Mouse (Mus musculus): ENCODE measurements around the gene Pla2g4e. TPM values are rescaled to one million over a fixed set of nuclear protein-coding genes. Genes with fewer than 3 reads are reported as not detected.

The Pla2g4e gene
- 4.7 and 4.8 TPM in 2 replicates for polyA plus RNA-seq (2015; fragmentation: Nextera tagmentation; extraction: Ambion mirVana)

DNA sequence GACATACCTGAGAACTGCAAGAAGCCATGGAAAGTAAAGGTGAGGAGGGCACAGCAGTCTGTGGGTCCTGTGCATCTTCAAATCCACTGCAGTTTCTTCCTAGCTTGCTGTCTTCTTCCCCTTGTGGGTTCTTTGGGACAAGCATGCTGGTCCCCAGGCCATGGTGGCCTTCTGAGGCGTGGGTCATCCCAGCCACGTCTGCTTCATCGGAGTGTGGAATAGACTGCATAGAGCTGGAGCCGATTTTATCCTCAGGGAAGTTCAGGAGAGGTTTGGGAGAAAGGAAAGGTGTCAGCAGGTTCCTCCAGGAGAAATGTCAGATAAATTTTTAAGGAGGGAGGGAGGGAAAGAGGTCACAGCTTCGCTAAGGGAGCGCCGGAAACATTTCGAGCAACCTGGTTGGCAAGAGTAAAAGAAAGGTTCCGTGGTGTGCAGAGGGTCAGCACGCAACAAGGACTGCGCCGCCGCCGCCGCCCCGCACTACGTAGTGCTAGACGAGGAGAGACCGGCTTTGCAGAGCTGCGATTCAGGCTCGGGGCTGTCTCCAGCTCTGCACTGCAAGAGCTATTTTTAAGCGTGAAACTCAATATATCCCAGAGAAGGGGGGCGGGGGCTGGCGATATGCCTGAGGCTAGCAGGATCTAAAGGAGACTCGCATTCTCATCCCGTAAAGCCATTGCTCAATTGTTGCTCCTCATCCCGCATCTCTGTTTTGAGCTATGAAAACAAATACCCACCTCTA is at the start of gene Pla2g4e:
TSS of gene Pla2g4e (minus strand) at position 657 of the 742 bp plus-strand sequence.
- Histone ChIP-seq H3K9ac (peak within 1 kb of the TSS; percentile 51), H3K27ac (replicated peaks) (peak within 1 kb of the TSS; percentile 85), H3K4me1 (replicated peaks) (peaks cover 16% of the 10 kb centered on the region), H3K9me3 (no peaks in the 10 kb centered on the region), H3K27me3 (no peaks in the 10 kb centered on the region), H3K36me3 (no peaks in the 10 kb centered on the region), H3K4me3 (peak within 1 kb of the TSS; percentile 42), H3K4me2 (peak within 1 kb of the TSS; percentile 66)
- ATAC-seq (ENCODE audit: low FRiP score, low read depth), result peak; percentile 89
- 3% methylated on average over 27 of the region's 27 CpGs for WGBS

- H3K36me3 ChIP-seq, result no peaks in the 10 kb centered on the region
Observed at GRCm38 (mm10) chr2:120291471-120292078, 46.4 kb upstream of the Pla2g4e start.

GRCm38 (mm10) chr2:120288995-120289394 is 43.9 kb upstream of the Pla2g4e start, which contains the start of gene Pla2g4d:
TSS of gene Pla2g4d (minus strand) at chr2:120289197.
- ATAC-seq (ENCODE audit: low FRiP score, low read depth), result no peak
- H3K36me3 ChIP-seq, result no peaks in the 10 kb centered on the region
- H3K4me2 ChIP-seq, result no peak within 1 kb of the TSS
- no peak within 1 kb of the TSS for H3K27ac ChIP-seq (replicated peaks)
- 79% methylated on average over 5 of the region's 5 CpGs for WGBS
- H3K4me1 ChIP-seq (replicated peaks), result no peaks in the 10 kb centered on the region
- H3K27me3 ChIP-seq, result no peaks in the 10 kb centered on the region
- no peaks in the 10 kb centered on the region for H3K9me3 ChIP-seq
- H3K4me3 ChIP-seq, result no peak within 1 kb of the TSS
- H3K9ac ChIP-seq, result no peak within 1 kb of the TSS

More at GRCm38 (mm10) chr2:120291471-120292078, 46.4 kb upstream of the Pla2g4e start:
- Histone ChIP-seq H3K4me2 (no peak overlapping the region), H3K9ac (no peak overlapping the region), H3K27ac (replicated peaks) (no peak overlapping the region), H3K9me3 (no peaks in the 10 kb centered on the region), H3K4me3 (no peak overlapping the region), H3K27me3 (no peaks in the 10 kb centered on the region), H3K4me1 (replicated peaks) (no peaks in the 10 kb centered on the region)
- no peak for ATAC-seq (ENCODE audit: low FRiP score, low read depth)
- 89% methylated on average over 8 of the region's 9 CpGs for WGBS

DNA sequence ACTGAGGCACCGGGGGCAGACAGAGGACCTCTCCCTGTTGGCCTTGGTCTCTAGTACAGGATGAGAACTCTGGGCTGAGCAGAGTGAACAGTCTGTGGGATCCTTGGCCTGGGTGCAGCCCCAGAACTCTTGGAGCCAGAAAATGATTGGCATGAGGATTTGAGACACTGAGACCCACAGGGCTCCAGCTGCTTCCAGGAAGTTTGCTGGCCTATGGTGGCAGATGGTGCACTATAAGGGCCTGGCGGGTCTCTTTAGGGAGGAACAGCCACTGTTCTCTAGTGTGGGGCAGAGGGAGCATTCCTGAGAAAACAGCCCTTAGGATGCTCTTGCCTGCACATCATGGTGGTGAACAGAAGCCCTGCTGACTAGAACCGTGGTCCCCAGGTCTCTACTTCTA is 43.3 kb upstream of the Pla2g4e start:
- Histone ChIP-seq H3K27me3 (no peaks in the 10 kb centered on the region), H3K36me3 (no peaks in the 10 kb centered on the region), H3K4me3 (no peak overlapping the region), H3K9me3 (no peaks in the 10 kb centered on the region), H3K4me1 (replicated peaks) (no peaks in the 10 kb centered on the region), H3K27ac (replicated peaks) (no peak overlapping the region), H3K9ac (no peak overlapping the region), H3K4me2 (no peak overlapping the region)
- WGBS, result 94% methylated on average over 3 of the region's 3 CpGs
- ATAC-seq (ENCODE audit: low FRiP score, low read depth), result no peak

- H3K36me3 ChIP-seq, result no peaks in the 10 kb centered on the region
- H3K4me2 ChIP-seq, result no peak overlapping the region
- no peak overlapping the region for H3K4me3 ChIP-seq
- no peaks in the 10 kb centered on the region for H3K9me3 ChIP-seq
- H3K9ac ChIP-seq, result no peak overlapping the region
- no peak for ATAC-seq (ENCODE audit: low FRiP score, low read depth)
- 82% methylated on average over 4 of the region's 4 CpGs for WGBS
- H3K27ac ChIP-seq (replicated peaks), result no peak overlapping the region
- H3K4me1 ChIP-seq (replicated peaks), result no peaks in the 10 kb centered on the region
- H3K27me3 ChIP-seq, result no peaks in the 10 kb centered on the region
Observed at GRCm38 (mm10) chr2:120285639-120286038, 40.5 kb upstream of the Pla2g4e start.

DNA sequence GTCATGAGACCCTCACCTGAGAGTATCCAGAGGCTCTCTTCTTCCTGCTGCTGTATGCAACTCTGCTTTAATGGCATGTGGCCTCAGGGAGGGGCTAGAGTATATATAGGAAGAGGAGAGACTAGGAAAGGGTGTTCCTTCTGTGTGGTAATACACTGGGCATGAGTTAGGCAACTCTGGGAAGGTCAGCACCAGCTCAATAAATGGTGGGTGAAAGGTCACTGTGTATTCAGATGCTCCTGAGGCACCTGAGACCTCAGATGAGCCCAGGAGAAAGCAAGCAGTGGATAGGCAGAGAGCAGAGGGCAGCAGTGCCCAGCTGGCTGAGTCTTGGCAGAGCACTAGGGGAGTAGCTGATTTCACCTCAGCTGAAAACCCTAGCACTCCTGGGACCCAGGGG is 39.6 kb upstream of the Pla2g4e start:
- H3K27me3 ChIP-seq, result no peaks in the 10 kb centered on the region
- no peak overlapping the region for H3K9ac ChIP-seq
- no peaks in the 10 kb centered on the region for H3K4me1 ChIP-seq (replicated peaks)
- H3K4me2 ChIP-seq, result no peak overlapping the region
- no peaks in the 10 kb centered on the region for H3K36me3 ChIP-seq
- ATAC-seq (ENCODE audit: low FRiP score, low read depth), result no peak
- no peaks in the 10 kb centered on the region for H3K9me3 ChIP-seq
- no peak overlapping the region for H3K4me3 ChIP-seq
- no peak overlapping the region for H3K27ac ChIP-seq (replicated peaks)

DNA sequence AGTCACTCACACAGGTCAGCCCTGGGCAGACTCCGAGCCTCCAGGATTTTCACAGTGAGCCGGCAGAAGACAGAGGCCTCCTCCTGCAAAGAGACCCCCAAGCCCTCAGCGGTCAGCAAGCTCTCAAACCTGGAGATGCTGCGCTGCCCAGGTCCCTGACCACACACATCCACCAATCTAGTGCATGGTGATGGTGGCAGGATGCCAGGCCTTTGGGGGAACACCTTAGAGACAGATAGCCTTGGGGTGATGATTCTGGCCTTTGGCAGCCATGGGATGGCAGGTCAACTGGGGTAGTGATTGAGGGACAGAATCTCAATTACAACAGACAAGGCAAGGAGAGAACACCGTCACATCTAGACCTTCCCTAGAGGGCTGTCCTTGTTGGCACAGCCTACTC is 39.0 kb upstream of the Pla2g4e start:
- Histone ChIP-seq H3K9ac (no peak overlapping the region), H3K36me3 (no peaks in the 10 kb centered on the region), H3K4me1 (replicated peaks) (no peaks in the 10 kb centered on the region), H3K27me3 (no peaks in the 10 kb centered on the region), H3K9me3 (no peaks in the 10 kb centered on the region), H3K4me3 (no peak overlapping the region), H3K27ac (replicated peaks) (no peak overlapping the region), H3K4me2 (no peak overlapping the region)
- ATAC-seq (ENCODE audit: low FRiP score, low read depth), result no peak
- 82% methylated on average over 5 of the region's 5 CpGs for WGBS

DNA sequence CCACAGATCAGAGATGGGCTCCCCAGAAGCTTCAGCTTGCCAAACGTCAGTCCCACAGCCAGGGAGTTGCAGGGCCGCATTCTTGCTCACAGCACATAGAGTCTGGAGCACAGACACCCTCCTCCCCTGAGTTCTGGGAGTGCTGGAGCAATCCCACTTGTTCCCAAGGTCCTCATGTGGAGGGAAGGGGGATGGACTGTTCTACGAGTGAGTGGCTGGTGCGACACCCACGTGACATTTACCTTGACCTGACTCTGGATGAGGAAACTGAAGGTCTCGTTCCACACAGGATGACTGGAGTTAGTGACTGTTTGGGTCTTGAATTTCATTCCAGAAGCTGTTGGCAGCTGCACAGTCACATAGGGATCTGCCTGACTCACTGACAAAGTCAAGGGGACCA is 38.4 kb upstream of the Pla2g4e start:
- Histone ChIP-seq H3K27ac (replicated peaks) (no peak overlapping the region), H3K4me2 (no peak overlapping the region), H3K4me1 (replicated peaks) (no peaks in the 10 kb centered on the region), H3K9ac (no peak overlapping the region), H3K36me3 (no peaks in the 10 kb centered on the region), H3K9me3 (no peaks in the 10 kb centered on the region), H3K27me3 (no peaks in the 10 kb centered on the region), H3K4me3 (no peak overlapping the region)
- ATAC-seq (ENCODE audit: low FRiP score, low read depth), result no peak
- 66% methylated on average over 6 of the region's 6 CpGs for WGBS

- WGBS, result 66% methylated on average over 3 of the region's 3 CpGs
- no peak overlapping the region for H3K4me2 ChIP-seq
Observed at GRCm38 (mm10) chr2:120281221-120281620, 36.1 kb upstream of the Pla2g4e start.

GRCm38 (mm10) chr2:120279961-120280360 is 34.8 kb upstream of the Pla2g4e start:
- no peaks in the 10 kb centered on the region for H3K9me3 ChIP-seq
- H3K4me3 ChIP-seq, result no peak overlapping the region
- ATAC-seq (ENCODE audit: low FRiP score, low read depth), result no peak
- no peak overlapping the region for H3K27ac ChIP-seq (replicated peaks)
- no peak overlapping the region for H3K4me2 ChIP-seq
- H3K4me1 ChIP-seq (replicated peaks), result no peaks in the 10 kb centered on the region
- H3K27me3 ChIP-seq, result no peaks in the 10 kb centered on the region
- no peak overlapping the region for H3K9ac ChIP-seq
- no peaks in the 10 kb centered on the region for H3K36me3 ChIP-seq
- 17% methylated on average over 8 of the region's 8 CpGs for WGBS

More at GRCm38 (mm10) chr2:120281221-120281620, 36.1 kb upstream of the Pla2g4e start:
- Histone ChIP-seq H3K4me1 (replicated peaks) (no peaks in the 10 kb centered on the region), H3K9ac (no peak overlapping the region), H3K9me3 (no peaks in the 10 kb centered on the region), H3K27ac (replicated peaks) (no peak overlapping the region), H3K4me3 (no peak overlapping the region), H3K27me3 (no peaks in the 10 kb centered on the region), H3K36me3 (no peaks in the 10 kb centered on the region)
- ATAC-seq (ENCODE audit: low FRiP score, low read depth), result no peak

DNA sequence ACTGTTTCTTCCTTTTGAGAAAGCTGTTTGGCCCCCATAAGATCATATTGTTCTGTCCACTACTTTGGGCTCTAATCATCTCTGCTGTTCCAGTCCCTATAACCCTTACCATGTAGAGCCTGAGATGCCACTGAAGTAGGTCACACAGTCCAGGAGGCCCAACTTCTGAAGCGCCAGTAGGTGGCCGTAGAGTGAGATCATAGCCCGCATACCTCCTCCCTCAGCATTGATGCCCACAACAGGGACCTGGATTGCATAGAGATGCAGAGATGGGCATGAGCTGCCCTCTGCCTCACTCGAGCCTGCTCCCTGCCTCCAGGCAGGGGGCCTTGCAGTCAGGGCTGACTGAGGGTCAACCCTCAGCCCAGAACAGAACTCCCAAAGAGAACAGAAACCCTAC is 31.8 kb upstream of the Pla2g4e start:
- Histone ChIP-seq H3K4me1 (replicated peaks) (no peaks in the 10 kb centered on the region), H3K9ac (no peak overlapping the region), H3K27ac (replicated peaks) (no peak overlapping the region), H3K36me3 (no peaks in the 10 kb centered on the region), H3K9me3 (no peaks in the 10 kb centered on the region), H3K4me2 (no peak overlapping the region), H3K4me3 (no peak overlapping the region), H3K27me3 (no peaks in the 10 kb centered on the region)
- WGBS, result 78% methylated on average over 4 of the region's 4 CpGs
- no peak for ATAC-seq (ENCODE audit: low FRiP score, low read depth)

- 0 out of 2 replicates have a peak overlapping the region, but pooled peaks have one; percentile 15 for H3K4me2 ChIP-seq
Observed at GRCm38 (mm10) chr2:120268635-120269034, 23.5 kb upstream of the Pla2g4e start.

More at GRCm38 (mm10) chr2:120268635-120269034, 23.5 kb upstream of the Pla2g4e start:
- WGBS, result 3% methylated on average over 9 of the region's 9 CpGs
- Histone ChIP-seq H3K9ac (no peak overlapping the region), H3K4me1 (replicated peaks) (no peaks in the 10 kb centered on the region; the same call in 1 of the 2 replicates), H3K4me3 (no peak overlapping the region), H3K27me3 (no peaks in the 10 kb centered on the region), H3K36me3 (no peaks in the 10 kb centered on the region), H3K9me3 (no peaks in the 10 kb centered on the region), H3K27ac (replicated peaks) (no peak overlapping the region)
- no peak for ATAC-seq (ENCODE audit: low FRiP score, low read depth)

Measured in hindbrain, embryonic 15.5 days (tissue).